Mouse (Mus musculus): ENCODE measurements around the gene Slc39a5.

Slc39a5 gene

DNA sequence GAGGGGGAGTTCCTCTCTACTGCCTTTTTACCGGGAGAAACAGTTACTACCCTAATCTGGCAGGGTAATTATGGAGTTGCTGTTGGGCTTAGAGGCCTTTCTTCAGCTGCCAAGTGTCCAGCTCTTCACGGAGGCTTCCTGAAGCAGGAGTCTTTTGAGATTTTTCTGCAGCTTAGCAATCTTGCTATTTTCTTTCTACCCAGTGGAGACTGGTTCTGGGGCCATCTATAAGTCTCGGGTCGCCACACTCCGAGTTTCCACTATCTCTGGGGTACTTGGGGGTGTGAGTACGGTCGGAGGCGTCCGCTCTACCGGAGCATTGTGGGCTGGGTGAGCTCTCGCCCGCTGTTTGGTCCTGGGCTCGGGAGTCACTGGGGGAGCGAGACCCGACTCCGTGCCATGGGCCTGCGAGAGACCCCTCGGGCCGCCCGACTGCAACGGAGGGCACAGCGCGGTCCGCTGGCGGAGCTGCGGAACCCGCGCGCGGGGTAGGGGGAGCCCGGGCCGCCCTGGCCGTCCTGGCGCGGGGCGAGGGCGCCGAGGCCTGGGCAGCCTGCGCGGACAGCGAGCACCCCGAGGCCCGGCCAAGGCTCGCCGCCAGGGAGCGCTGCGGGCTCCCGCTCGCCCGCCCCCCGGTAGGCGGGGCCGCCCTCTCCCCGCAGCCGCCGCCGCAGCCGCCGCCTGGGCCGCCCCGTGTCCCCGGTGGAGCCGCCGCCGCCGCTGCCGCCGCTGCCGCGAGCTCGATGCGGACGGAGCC is 24.4 kb downstream of the Slc39a5 start, which contains the start of gene Ankrd52:
Gene Ankrd52, plus strand, starts transcription at position 661 of the 757 bp plus-strand sequence.
- peak; percentile 88 to 89 for DNase-seq (ENCODE audit: low spot score in 2 of 2)

GRCm38 (mm10) chr10:128376099-128376454 is 25.0 kb downstream of the Slc39a5 start:
- no peak for DNase-seq (ENCODE audit: low spot score in 2 of 2)

GRCm38 (mm10) chr10:128374393-128374792 is 26.6 kb downstream of the Slc39a5 start:
- DNase-seq (ENCODE audit: low spot score in 2 of 2), result no peak

DNA sequence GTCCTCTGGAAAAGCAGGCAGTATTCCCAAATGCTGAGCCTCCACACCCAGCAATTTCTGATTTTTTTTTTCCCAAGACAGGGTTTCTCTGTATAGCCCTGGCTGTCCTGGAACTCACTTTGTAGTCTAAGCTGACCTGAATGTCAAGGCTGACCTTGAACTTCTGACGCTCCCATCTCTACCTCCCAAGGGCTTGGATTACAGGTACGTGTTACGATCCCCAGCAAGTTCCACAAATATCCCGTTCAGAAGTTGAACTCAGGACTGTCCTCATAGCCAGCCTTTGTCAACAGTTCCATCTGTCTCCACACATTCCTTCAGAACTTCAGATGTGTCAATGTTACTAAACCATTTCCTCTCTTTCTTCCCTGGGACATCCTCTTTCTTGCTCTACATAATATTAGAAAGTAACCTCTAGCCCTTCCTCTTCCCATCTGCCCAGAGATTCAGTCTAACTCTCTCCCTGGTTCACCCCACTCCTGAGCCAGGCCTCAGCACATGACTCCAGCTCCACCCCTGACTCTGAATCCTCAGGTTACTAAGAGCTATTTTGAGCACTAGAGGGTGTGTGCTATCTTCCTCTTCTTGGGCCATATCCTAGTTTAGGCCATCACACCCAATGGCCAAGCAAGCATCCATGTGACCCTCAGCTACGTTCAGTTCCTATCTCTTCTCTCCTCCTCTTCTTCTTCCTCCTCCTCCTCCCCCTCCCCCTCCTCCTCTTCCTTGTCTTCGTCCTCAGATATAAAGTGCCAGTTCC is 27.9 kb downstream of the Slc39a5 start:
- no peak for DNase-seq (ENCODE audit: low spot score in 2 of 2)

GRCm38 (mm10) chr10:128372142-128372541 is 28.9 kb downstream of the Slc39a5 start:
- DNase-seq (ENCODE audit: low spot score in 2 of 2), result no peak

DNA sequence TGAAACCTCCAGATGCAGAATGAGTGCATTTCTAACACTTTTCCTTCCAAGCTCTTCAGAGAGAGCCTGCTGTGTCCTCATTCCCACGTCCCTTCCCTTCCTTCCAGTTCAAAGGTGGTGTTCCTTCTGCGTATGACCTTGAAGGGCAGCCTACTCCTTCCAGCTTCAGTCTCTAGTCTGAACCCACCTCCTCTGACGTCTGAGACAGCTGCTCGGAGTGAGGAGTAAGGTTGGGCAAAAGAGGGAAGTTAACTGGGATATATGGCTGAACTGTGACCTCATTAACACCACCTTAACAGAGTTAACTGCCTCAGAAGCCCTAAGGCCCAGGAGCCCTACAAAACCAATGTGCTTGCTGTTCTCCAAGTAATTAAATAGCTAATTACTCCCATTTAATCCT is 30.4 kb downstream of the Slc39a5 start:
- DNase-seq (ENCODE audit: low spot score in 2 of 2), result no peak

GRCm38 (mm10) chr10:128370021-128370420 is 31.0 kb downstream of the Slc39a5 start:
- no peak for DNase-seq (ENCODE audit: low spot score in 2 of 2)

DNA sequence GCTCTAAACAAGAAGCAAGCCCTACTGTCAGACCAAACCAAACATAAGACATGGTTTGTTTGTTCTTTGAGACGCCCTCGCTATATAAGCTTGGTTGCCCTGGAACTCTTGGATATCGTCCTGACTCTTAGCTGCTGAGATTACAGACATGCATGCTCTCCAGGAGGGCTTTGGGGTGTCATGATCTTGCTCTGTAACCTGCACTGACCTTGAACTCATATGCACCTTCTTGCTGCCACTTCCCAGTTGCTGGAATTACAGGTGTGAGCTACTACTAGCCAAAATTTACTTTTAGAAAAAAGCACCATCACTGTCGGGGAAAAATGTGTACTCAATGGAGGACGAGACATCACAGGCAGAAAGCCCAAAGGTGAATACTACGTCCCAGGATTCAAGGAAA is 31.4 kb downstream of the Slc39a5 start:
- DNase-seq (ENCODE audit: low spot score in 2 of 2), result no peak

- DNase-seq (ENCODE audit: low spot score in 2 of 2), result no peak
These were observed 31.8 kb downstream of the Slc39a5 start for GRCm38 (mm10) chr10:128369218-128369543.

GRCm38 (mm10) chr10:128368402-128369217 is 32.4 kb downstream of the Slc39a5 start, which contains the start of gene Coq10a:
Coq10a (minus strand) TSS chr10:128368997.
- peak; percentile 86 to 88 for DNase-seq (ENCODE audit: low spot score in 2 of 2)

- DNase-seq (ENCODE audit: low spot score in 2 of 2), result no peak
These were observed 33.1 kb downstream of the Slc39a5 start for GRCm38 (mm10) chr10:128367899-128368401.

GRCm38 (mm10) chr10:128362568-128362967 is 38.5 kb downstream of the Slc39a5 start:
- DNase-seq (ENCODE audit: low spot score in 2 of 2), result no peak

DNA sequence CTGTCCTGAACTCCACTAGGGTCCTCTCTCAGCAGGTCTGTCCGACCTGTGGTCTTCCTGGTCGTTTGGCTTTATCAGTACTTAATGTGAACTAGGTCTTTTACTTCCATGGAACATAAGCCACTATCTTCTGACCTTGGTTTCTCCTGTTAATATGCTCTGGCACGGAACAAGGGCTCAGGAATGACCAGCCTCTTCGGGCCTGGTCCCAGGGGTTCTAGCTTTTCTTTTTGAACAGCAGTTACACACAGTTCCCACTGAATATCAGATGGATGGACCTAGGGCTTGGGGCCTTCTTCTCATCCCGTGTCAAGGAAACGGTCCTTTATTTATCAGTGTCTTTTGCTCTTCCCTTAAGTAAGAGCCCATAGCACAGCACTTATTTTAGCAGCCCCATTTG is 39.2 kb downstream of the Slc39a5 start:
- no peak for DNase-seq (ENCODE audit: low spot score in 2 of 2)

GRCm38 (mm10) chr10:128359226-128359625 is 41.8 kb downstream of the Slc39a5 start:
- DNase-seq (ENCODE audit: low spot score in 2 of 2), result no peak

- no peak for DNase-seq (ENCODE audit: low spot score in 2 of 2)
These were observed 42.2 kb downstream of the Slc39a5 start for GRCm38 (mm10) chr10:128358796-128359195.

- no peak for DNase-seq (ENCODE audit: low spot score in 2 of 2)
These were observed 53.5 kb downstream of the Slc39a5 start for GRCm38 (mm10) chr10:128347541-128347940.
